In genomic region chr11:52292346-52292745, GRCm38 (mm10) we compare ENCODE assay signal across 14 mouse cellular contexts.
"Had no signal": no experiment of that assay in that cellular context is flagged by ENCODE, and none has a peak within 500 bp of the region (broad histone marks: within the 10 kb centered on the region; RNA-seq: fewer than 3 reads in every experiment).

No protein-coding gene starts in this region.

- DNase-seq: kidney, adult 9 months; left cerebral cortex, postnatal 4 days; lung, adult 2 months; lung, postnatal 36 days; midbrain, embryonic 14.5 days; right cerebral cortex, adult 18-20 months had no signal

- H3K27ac ChIP-seq: liver, embryonic 15.5 days; midbrain, embryonic 10.5 days; neural tube, embryonic 15.5 days; stomach, postnatal 0 days had no signal

- H3K4me2 ChIP-seq: liver, embryonic 11.5 days; liver, embryonic 15.5 days; neural tube, embryonic 15.5 days had no signal

- H3K9me3 ChIP-seq: liver, embryonic 15.5 days; midbrain, embryonic 10.5 days; neural tube, embryonic 15.5 days had no signal

- H3K4me3 ChIP-seq: liver, embryonic 15.5 days; midbrain, embryonic 10.5 days; myocyte; neural tube, embryonic 15.5 days had no signal

- ATAC-seq: intestine, embryonic 16.5 days; lung, postnatal 0 days had no signal

- H3K36me3 ChIP-seq: liver, embryonic 15.5 days; midbrain, embryonic 10.5 days; neural tube, embryonic 15.5 days had no signal

- H3K4me1 ChIP-seq: liver, embryonic 15.5 days had no signal

- H3K9ac ChIP-seq: liver, embryonic 15.5 days; neural tube, embryonic 15.5 days had no signal

- H3K27me3 ChIP-seq: neural tube, embryonic 15.5 days had no signal
